Mouse (Mus musculus): Measurements from ENCODE around the gene Katnal1. TPM values are rescaled to one million over a fixed set of nuclear protein-coding genes. Genes with fewer than 3 reads are reported as not detected.

Katnal1 gene
- polyA plus RNA-seq, 1 experiment from 2014 or later, result 12.5 TPM

- Histone ChIP-seq H3K36me3 (no peaks in the 10 kb centered on the region), H3K27ac (peak overlapping the region; percentile 82), H3K9me3 (no peaks in the 10 kb centered on the region), H3K9ac (no peak overlapping the region), H3K27me3 (no peaks in the 10 kb centered on the region), H3K4me1 (peaks cover 55% of the 10 kb centered on the region), H3K4me2 (peak overlapping the region; percentile 8; the same call in 1 of the 2 replicates), H3K4me3 (no peak overlapping the region)
- WGBS, result 4% methylated on average over 13 of the region's 13 CpGs
- ATAC-seq (ENCODE audit: borderline replicate concordance, extremely low read depth, low FRiP score, low TSS enrichment), result peak; percentile 81
Measured at GRCm38 (mm10) chr5:148965691-148966333, 36.7 kb upstream of the Katnal1 start.

- Histone ChIP-seq H3K9ac (peak overlapping the region; percentile 10), H3K27ac (peak overlapping the region; percentile 82)
Measured at GRCm38 (mm10) chr5:148965089-148965591, 36.0 kb upstream of the Katnal1 start.

GRCm38 (mm10) chr5:148964251-148964650 is 35.1 kb upstream of the Katnal1 start:
- Histone ChIP-seq H3K4me2 (no peak overlapping the region), H3K4me1 (peaks cover 55% of the 10 kb centered on the region), H3K36me3 (no peaks in the 10 kb centered on the region), H3K9ac (no peak overlapping the region; the same call in 1 of the 2 replicates), H3K27ac (no peak overlapping the region; the same call in 1 of the 2 replicates), H3K27me3 (no peaks in the 10 kb centered on the region), H3K4me3 (no peak overlapping the region), H3K9me3 (no peaks in the 10 kb centered on the region)
- 63% methylated on average over 1 of the region's 1 CpGs for WGBS
- no peak for ATAC-seq (ENCODE audit: borderline replicate concordance, extremely low read depth, low FRiP score, low TSS enrichment)

More at GRCm38 (mm10) chr5:148965089-148965591, 36.0 kb upstream of the Katnal1 start:
- 32% methylated on average over 15 of the region's 15 CpGs for WGBS
- no peaks in the 10 kb centered on the region for H3K36me3 ChIP-seq
- H3K4me3 ChIP-seq, result no peak overlapping the region
- peaks cover 53% of the 10 kb centered on the region for H3K4me1 ChIP-seq
- ATAC-seq (ENCODE audit: borderline replicate concordance, extremely low read depth, low FRiP score, low TSS enrichment), result no peak
- H3K27me3 ChIP-seq, result no peaks in the 10 kb centered on the region
- peak overlapping the region; percentile 8; the same call in 1 of the 2 replicates for H3K4me2 ChIP-seq
- no peaks in the 10 kb centered on the region for H3K9me3 ChIP-seq

- Histone ChIP-seq H3K4me1 (peaks cover 29% of the 10 kb centered on the region), H3K9ac (0 out of 2 replicates have a peak overlapping the region, but pooled peaks have one; percentile 12), H3K27ac (peak overlapping the region; percentile 36; the same call in 1 of the 2 replicates), H3K9me3 (no peaks in the 10 kb centered on the region), H3K4me3 (0 out of 2 replicates have a peak overlapping the region, but pooled peaks have one; percentile 41), H3K4me2 (peak overlapping the region; percentile 85), H3K27me3 (no peaks in the 10 kb centered on the region), H3K36me3 (no peaks in the 10 kb centered on the region)
- ATAC-seq (ENCODE audit: borderline replicate concordance, extremely low read depth, low FRiP score, low TSS enrichment), result no peak
- WGBS, result 63% methylated on average over 10 of the region's 10 CpGs
Measured at GRCm38 (mm10) chr5:148960211-148960610, 31.1 kb upstream of the Katnal1 start.

- no peaks in the 10 kb centered on the region for H3K27me3 ChIP-seq
- H3K9me3 ChIP-seq, result no peaks in the 10 kb centered on the region
- peaks cover 23% of the 10 kb centered on the region for H3K4me1 ChIP-seq
- ATAC-seq (ENCODE audit: borderline replicate concordance, extremely low read depth, low FRiP score, low TSS enrichment), result peak; percentile 79
- H3K36me3 ChIP-seq, result no peaks in the 10 kb centered on the region
- H3K27ac ChIP-seq, result peak overlapping the region; percentile 36; the same call in 1 of the 2 replicates
- under 1% methylated on average over 36 of the region's 39 CpGs for WGBS
- H3K9ac ChIP-seq, result 0 out of 2 replicates have a peak overlapping the region, but pooled peaks have one; percentile 12
- H3K4me3 ChIP-seq, result peak overlapping the region; percentile 41
- H3K4me2 ChIP-seq, result peak overlapping the region; percentile 85
Measured at GRCm38 (mm10) chr5:148959068-148959990, 30.2 kb upstream of the Katnal1 start.

GRCm38 (mm10) chr5:148958355-148958754 is 29.2 kb upstream of the Katnal1 start:
- Histone ChIP-seq H3K9me3 (no peaks in the 10 kb centered on the region), H3K36me3 (no peaks in the 10 kb centered on the region), H3K27ac (no peak overlapping the region), H3K4me3 (no peak overlapping the region), H3K27me3 (no peaks in the 10 kb centered on the region), H3K4me1 (peaks cover 19% of the 10 kb centered on the region), H3K4me2 (no peak overlapping the region; the same call in 1 of the 2 replicates), H3K9ac (no peak overlapping the region)
- WGBS, result 40% methylated on average over 9 of the region's 9 CpGs
- no peak for ATAC-seq (ENCODE audit: borderline replicate concordance, extremely low read depth, low FRiP score, low TSS enrichment)

GRCm38 (mm10) chr5:148956898-148957535 is 27.9 kb upstream of the Katnal1 start:
- Histone ChIP-seq H3K9me3 (no peaks in the 10 kb centered on the region), H3K9ac (no peak overlapping the region), H3K4me2 (no peak overlapping the region), H3K27ac (peak overlapping the region; percentile 51; the same call in 1 of the 2 replicates), H3K4me3 (no peak overlapping the region), H3K27me3 (no peaks in the 10 kb centered on the region), H3K36me3 (no peaks in the 10 kb centered on the region), H3K4me1 (peaks cover 19% of the 10 kb centered on the region)
- 22% methylated on average over 9 of the region's 9 CpGs for WGBS
- no peak for ATAC-seq (ENCODE audit: borderline replicate concordance, extremely low read depth, low FRiP score, low TSS enrichment)

- no peaks in the 10 kb centered on the region for H3K27me3 ChIP-seq
- H3K4me1 ChIP-seq, result peaks cover 19% of the 10 kb centered on the region
- no peaks in the 10 kb centered on the region for H3K9me3 ChIP-seq
- H3K4me3 ChIP-seq, result no peak overlapping the region
- no peak overlapping the region for H3K9ac ChIP-seq
- no peak overlapping the region for H3K27ac ChIP-seq
- H3K4me2 ChIP-seq, result no peak overlapping the region
- no peak for ATAC-seq (ENCODE audit: borderline replicate concordance, extremely low read depth, low FRiP score, low TSS enrichment)
- no peaks in the 10 kb centered on the region for H3K36me3 ChIP-seq
- 62% methylated on average over 9 of the region's 9 CpGs for WGBS
Measured at GRCm38 (mm10) chr5:148956091-148956490, 27.0 kb upstream of the Katnal1 start.

GRCm38 (mm10) chr5:148955575-148955974 is 26.5 kb upstream of the Katnal1 start:
- peaks cover 24% of the 10 kb centered on the region for H3K4me1 ChIP-seq
- no peak overlapping the region for H3K4me2 ChIP-seq
- H3K4me3 ChIP-seq, result no peak overlapping the region
- H3K27me3 ChIP-seq, result no peaks in the 10 kb centered on the region
- no peaks in the 10 kb centered on the region for H3K36me3 ChIP-seq
- no peak overlapping the region for H3K27ac ChIP-seq
- ATAC-seq (ENCODE audit: borderline replicate concordance, extremely low read depth, low FRiP score, low TSS enrichment), result no peak
- H3K9me3 ChIP-seq, result no peaks in the 10 kb centered on the region
- WGBS, result 80% methylated on average over 6 of the region's 6 CpGs
- no peak overlapping the region for H3K9ac ChIP-seq

GRCm38 (mm10) chr5:148954314-148955060 is 25.4 kb upstream of the Katnal1 start:
- no peaks in the 10 kb centered on the region for H3K36me3 ChIP-seq
- peaks cover 28% of the 10 kb centered on the region for H3K4me1 ChIP-seq
- no peaks in the 10 kb centered on the region for H3K9me3 ChIP-seq
- WGBS, result 75% methylated on average over 22 of the region's 22 CpGs
- no peak for ATAC-seq (ENCODE audit: borderline replicate concordance, extremely low read depth, low FRiP score, low TSS enrichment)
- no peak overlapping the region for H3K9ac ChIP-seq
- no peak overlapping the region for H3K4me2 ChIP-seq
- no peaks in the 10 kb centered on the region for H3K27me3 ChIP-seq
- H3K4me3 ChIP-seq, result no peak overlapping the region
- H3K27ac ChIP-seq, result no peak overlapping the region

GRCm38 (mm10) chr5:148953098-148953497 is 24.0 kb upstream of the Katnal1 start:
- no peaks in the 10 kb centered on the region for H3K36me3 ChIP-seq
- no peak overlapping the region for H3K27ac ChIP-seq
- no peak overlapping the region for H3K4me3 ChIP-seq
- WGBS, result 62% methylated on average over 5 of the region's 5 CpGs
- H3K9ac ChIP-seq, result no peak overlapping the region
- no peak overlapping the region for H3K4me2 ChIP-seq
- peaks cover 21% of the 10 kb centered on the region for H3K4me1 ChIP-seq
- ATAC-seq (ENCODE audit: borderline replicate concordance, extremely low read depth, low FRiP score, low TSS enrichment), result no peak
- H3K9me3 ChIP-seq, result no peaks in the 10 kb centered on the region
- H3K27me3 ChIP-seq, result no peaks in the 10 kb centered on the region
